Mouse (Mus musculus): ENCODE data around the gene Dnaaf3.

Gene Dnaaf3

DNA sequence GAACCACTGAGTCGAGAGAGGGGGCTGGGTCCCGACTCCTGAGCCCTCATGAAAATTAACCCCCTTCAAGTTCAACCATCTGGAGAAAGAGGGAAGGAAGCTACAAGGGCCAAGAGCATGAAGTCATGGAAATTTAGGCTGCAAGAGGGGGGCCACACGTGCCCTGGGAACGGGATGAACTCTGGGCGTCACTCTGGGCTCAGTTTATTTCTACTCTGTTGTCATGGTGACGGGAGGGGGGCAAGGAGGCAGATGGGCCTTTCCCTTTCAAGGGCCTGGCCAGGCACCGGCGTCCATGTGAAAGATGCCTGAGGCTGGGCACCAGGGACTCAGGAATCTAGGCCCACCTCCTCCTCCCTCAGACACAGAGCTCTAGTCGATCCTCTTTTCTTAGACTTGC, 34.0 kb downstream of the Dnaaf3 start:
- DNase-seq (ENCODE audit: low spot score): no peak

- DNase-seq (ENCODE audit: low spot score): no peak
These were observed 34.9 kb downstream of the Dnaaf3 start for GRCm38 (mm10) chr7:4497271-4497903.

DNA sequence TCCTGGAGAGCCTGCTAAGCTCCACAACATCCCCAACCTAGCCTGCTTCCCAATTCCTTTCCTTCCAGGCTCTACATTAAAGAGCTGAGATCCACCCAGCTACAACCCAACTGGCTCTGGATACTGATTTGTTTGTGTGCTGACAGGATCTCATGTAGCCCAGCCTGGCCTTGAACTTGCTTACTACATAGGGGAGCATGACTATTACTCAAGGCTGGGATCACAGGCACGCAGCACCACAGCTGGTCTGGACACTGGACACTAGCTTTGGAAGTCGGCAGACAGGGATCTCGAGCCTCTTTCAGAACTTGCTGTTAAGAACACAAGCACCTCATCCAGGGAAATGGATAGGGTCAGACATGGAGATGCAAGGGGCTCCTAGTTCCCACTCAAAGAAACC, 35.8 kb downstream of the Dnaaf3 start:
- no peak for DNase-seq (ENCODE audit: low spot score)

DNA sequence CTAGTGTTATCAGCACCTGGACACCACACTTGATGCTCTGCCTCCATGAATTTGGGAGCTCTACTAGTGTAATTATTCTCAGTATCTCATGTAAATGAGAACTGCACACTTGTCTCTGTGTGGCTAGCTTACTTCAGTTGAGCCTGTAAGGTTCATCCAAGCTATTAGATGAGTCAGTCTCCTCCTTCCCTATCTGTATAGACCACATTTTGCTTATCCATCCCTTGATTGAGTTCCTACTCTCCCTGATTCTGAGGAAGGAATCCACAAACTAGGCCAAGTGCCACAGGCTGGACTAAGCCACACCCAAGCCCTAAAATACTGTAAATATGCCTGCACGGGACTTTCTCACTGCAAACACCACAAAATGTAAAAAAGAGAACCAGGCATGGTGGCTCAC, 38.3 kb downstream of the Dnaaf3 start:
- no peak for DNase-seq (ENCODE audit: low spot score)

- DNase-seq (ENCODE audit: low spot score): no peak
These were observed 39.7 kb downstream of the Dnaaf3 start for GRCm38 (mm10) chr7:4492284-4493224.

- no peak for DNase-seq (ENCODE audit: low spot score)
These were observed 40.9 kb downstream of the Dnaaf3 start for GRCm38 (mm10) chr7:4491308-4491707.

GRCm38 (mm10) chr7:4482281-4482680, 50.0 kb downstream of the Dnaaf3 start:
- DNase-seq (ENCODE audit: low spot score): no peak

DNA sequence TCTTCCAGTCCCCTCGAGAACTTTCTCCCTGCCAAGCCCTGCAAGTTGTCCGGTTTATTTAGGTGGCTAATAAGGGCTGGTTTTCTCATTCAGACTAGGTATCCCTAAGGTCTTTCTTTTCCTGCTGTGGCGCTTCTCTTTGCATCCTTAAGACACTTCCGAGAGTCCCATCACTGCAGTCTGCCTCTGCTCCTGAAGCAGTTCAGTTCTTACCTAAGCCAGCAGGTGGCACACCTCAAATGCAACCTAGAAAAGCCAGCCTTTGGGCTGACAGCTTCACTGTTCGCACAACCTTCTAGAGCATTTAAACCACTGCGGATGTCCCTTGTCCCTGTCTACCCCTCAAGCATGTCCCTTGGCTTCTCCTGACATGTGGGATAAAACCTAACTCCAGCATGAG, 52.6 kb downstream of the Dnaaf3 start:
- DNase-seq (ENCODE audit: low spot score): no peak

GRCm38 (mm10) chr7:4478796-4479291, 53.4 kb downstream of the Dnaaf3 start:
- DNase-seq (ENCODE audit: low spot score): no peak

- DNase-seq (ENCODE audit: low spot score): peak; percentile 75
These were observed 54.0 kb downstream of the Dnaaf3 start for GRCm38 (mm10) chr7:4478021-4478795.

DNA sequence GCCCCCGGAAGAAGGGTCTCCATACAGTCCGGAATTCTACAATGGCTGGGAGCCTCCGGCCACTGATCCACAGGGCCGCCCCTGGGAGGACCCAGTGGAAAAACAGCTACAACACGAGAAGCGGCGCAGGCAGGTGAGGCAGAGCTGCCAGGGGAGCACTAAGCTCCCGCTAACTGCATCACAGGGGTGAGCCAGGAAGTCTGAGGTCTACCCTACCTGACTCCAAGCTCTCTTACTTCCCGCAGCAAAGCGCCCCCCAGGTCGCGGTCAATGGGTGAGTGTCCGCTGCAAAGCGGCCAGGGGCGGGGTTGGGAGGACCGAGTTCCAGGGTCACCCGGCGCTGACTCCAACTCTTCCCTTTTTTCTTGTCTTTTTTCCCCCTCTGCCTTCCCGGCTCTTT, 58.3 kb downstream of the Dnaaf3 start:
- no peak for DNase-seq (ENCODE audit: low spot score)
